Mouse (Mus musculus) ovary, adult 18-20 months (tissue): ENCODE results near the gene Sfn.

Experiments
- DNase-seq: peaks from one replicate; pipeline ENCODE4 v3.0.0; 2022; ENCODE audit warnings: low spot score, mixed read lengths

The Sfn gene

DNA sequence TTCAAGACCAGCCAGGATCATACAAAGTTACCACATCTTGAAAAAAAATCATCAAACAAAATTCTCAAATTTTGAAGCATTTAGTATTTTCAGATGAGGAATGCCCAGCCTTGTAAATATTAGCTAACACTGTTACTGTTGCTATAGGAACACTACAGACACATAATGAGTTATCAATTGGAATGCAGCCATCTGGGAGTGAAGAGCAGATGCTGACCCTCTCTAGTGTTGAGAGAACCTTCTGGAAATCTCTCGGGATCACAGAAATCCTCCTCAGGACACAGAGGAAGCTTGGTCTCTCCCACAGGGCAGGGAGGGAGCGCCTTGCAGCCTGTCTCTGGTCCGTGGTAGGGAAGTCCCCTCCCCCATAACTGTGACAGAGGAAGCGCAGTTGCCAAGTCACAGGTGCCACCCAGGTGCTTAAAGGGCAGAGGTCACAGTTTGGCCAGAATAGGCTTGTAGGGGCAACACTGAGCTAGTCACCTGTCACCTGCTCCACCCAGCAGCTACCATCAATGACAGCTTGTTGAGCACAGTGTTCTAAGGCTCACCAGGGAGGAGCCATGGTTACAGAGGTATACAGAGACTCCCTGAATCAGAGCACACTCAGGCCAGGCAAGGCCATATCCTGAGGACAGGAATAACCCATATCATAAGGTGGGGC, 17.6 kb upstream of the Sfn start:
- DNase-seq = no peak

DNA sequence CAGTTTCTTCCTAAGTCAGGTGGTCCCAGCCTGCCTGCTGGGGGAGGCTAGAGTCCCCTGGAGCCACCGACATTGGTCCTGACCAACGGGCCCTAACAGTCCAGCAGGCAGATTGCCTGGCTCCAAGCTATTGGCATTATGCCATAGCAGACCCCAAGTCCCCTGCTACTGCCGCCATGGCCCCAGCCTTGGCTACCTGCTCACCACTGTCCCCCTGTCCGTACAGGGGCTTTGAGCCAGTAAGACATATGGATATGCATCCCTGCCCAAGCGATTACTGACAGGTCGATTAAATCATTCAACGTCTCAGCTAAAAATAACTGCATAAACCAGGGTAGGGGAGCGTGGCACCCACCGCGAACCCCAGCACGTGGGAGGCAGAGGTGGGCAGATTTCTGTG, 16.0 kb upstream of the Sfn start:
- no peak for DNase-seq

DNA sequence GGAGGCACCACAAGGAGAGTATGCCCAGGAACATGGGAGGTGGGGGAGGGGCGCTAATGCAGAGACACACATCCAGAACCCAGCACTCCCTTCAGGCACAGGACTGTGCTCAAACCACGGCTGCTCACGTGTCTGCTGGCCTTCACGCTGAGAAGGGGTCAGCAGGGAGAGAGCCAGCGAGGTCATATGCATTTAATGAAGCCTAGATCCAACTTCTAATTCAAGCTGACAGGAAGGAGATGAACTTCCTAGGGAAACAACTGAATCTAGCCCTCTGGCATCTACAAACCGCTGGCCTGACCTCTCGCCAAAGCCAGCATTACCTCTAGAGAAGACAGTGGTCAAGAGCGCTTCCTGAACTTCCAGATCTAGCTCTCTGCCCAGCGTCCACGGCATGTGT, 13.4 kb upstream of the Sfn start:
- no peak for DNase-seq

DNA sequence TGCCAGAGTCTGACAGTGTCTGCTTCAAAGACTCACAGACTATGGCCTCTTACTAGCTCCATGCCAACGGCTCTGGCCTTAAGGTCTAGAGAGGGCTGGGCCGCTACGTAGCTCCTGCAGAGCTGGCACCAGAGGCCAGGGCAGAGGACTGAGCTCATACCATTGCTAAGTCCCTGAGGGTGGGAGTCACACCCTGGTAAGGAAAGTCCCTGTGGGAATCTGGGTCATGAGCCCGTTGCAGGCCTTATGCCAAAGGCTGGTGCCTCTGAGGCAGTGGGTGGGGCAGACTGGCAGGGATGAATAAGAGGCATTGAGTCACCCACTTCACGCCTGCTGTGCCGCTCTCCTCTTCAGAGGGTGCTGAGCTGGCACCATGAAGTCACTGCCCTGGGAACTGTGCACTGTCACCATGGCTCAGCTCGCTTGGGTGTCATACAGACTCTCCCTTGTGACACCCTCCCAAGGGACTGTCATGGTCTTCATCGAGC, 12.3 kb upstream of the Sfn start:
- DNase-seq = peak; percentile 54

DNA sequence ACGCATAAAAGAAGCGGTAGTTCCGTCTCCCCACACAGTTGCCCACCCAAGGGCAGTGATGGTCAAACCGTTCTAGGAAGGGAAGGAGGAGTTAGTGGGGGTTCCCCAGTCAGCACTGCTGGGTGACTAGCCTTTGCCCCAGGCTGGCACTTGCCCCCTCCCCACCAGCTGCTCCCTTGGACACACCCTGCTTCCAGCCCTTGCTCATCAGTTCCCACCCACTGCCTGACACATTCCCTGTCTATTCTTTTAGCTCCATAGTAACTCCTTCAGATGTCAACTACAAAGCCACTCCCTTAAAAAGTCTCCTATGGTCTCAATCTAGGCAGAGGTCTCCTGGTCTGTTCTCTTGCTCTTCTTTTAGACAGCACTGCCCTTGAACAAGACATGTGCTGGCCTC, 11.9 kb upstream of the Sfn start:
- no peak for DNase-seq

DNA sequence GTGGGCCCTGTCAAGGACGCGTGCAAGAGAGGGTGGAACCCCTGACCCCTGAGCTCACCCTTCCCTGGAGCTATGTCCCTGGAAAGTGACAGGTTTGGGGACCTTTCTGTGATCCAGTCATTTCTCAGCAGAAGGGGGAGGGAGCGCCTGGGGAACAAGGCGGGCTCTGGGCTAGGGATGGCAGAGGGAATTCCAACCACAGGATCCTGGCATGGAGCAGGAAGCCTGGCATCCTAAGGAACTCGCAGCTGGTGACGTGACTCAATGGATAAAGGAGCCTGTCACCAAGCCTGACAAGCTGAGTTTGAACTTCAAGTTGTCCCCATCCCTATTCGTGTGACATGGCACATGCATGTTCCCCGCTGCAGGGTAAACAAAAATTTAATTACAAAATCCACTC, 11.1 kb upstream of the Sfn start:
- no peak for DNase-seq

DNA sequence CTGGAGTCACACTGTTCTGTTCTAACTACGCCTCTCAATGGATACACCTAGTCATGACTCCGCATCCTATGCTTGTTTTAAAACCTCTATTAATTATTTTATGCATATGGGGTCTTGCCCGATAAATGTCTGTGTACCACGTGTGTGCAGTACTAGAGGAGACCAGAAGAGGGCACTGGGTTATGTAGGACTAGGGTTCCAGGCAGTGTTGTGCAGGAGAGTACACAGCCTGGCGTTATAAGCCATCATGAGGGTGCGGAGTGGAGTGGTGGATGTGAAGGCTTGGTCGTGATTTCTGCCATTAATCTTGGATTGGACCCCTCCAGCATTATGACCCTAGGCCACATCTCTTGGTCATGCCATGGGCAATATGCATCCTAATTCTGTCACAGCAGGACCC, 10.4 kb upstream of the Sfn start:
- DNase-seq = no peak

DNA sequence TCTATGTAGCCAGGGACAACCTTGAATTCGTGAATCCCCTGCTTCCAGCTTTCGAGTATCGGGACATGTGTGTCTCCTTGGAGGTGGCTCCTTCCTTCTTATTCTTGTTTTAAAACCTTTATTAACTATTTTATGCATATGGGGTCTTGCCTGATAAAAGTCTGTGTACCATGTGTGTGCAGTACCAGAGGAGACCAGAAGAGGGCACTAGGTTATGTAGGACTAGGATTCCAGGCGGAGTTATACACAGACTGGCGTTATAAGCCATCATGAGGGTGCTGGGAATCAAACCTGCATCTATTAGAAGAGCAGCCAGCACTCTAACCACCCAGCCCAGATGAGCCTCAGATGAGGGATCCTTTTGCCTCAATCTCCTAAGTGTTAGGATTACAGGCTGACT, 9.8 kb upstream of the Sfn start:
- DNase-seq = no peak

DNA sequence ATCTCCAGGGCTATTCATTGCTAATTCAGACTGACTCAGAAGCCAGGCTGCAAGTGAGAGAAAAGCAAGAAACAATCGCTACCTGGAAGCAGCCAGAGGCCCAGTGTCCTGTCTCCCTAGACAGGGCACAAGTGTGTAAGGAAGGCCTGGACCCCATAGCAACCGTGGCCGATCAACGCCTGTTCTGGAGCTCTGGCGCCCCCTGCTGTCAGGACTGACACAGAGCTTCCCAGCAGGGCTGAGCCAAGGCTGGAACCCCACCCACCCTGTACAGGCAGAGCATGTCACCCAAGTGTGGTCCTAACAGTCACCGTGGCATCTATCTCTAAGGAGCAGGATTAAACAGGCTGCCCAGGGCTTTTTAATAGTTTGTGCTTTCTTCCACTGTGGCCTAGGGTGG, 7.8 kb upstream of the Sfn start:
- peak; percentile 59 for DNase-seq

DNA sequence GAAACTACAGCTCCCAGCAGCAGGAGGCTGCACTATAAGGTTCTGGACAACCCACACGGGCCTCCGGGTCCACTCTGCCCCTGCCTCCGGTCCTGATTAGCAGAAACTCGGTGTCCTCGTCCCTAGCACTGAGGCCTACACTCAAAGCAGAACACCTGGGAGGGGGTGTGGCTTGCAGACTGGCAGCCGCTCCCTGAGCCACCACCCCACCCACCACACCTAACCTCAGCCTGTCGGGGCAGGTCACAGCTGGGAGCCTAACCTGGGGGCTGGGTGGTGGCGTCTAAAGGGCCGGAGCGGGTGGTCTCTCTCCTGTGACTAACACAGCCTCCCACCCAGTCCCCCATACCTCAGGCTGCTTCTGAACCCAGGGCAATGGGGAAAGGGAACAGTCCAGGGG, 5.3 kb upstream of the Sfn start:
- DNase-seq = no peak

DNA sequence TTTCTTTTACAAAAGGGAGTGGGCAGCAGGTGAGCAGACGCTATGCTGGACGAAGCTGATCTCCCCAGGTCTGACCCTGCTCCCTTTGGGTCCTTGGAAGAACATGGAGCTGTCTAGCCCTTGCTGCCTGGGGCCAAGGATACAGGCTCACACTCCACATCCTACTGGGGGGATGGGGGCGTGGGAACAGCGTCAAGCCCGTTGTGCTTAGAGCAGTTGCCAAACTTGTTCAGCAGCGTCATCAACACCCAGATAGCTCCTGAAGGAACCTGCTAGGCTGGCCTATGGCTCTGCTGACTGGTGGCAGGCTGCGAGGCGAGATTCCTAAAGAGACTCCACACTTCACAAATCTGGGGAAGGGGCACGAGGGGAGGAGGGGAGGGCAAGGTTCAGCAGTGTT, 3.4 kb upstream of the Sfn start:
- DNase-seq = no peak

DNA sequence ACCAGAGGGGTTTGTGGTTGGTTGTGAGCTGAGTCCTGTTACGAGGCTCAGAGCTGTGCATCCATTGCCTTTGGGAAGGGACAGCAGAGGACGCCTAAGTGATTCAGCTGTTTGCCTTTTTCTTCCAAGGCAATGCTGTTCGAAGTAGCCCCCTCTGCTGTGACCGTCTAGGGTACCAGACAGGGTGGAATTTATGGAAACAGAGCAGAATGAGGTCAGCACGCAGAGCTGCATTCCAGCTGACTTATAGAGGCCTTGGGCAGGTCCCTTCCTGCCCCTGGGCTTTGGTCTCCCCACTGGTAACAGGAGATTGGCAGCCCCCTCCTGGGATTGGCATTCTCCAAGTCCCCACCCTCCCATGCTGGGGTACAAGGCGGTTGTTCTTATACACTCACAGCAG, 2.9 kb upstream of the Sfn start:
- no peak for DNase-seq

DNA sequence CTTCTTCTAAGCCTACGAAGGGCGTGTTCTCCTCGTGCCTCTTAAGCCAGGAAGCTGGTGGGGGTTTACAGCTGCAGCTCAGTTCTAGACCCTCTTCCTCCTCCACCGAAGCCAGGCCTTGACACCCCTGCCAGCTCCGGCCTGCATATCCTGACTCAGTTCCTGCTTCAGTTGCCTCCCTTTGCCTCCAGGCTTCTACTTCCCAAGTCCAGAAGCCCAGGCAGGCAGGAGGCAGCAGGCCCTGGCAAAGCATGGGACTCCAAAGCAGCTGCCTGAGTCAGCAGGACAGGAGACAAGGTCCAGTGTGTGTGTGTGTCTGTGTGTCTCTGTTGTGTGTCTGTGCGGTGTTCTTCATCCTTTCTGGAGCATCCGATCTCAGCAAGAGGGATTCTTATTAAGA, 2.2 kb upstream of the Sfn start:
- no peak for DNase-seq

DNA sequence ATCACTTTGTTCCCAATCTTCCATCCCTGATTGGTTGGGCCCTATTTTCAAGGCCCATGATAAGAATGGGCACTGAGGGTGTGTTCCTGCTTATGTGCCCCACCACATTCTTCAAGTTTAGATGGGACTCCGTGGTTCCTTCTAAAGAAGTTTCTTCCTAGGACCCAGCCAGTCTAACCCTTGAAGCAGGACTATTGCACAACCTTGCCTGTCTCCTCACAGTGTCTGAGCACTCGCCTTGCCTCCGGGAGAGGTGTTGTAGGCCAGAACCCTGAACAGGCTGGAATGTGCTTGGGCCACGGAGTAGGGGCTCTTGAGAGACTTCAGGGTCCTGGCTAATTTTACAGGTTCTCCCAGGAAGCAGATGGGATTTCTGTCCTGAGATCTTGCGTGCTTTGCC, 1.1 kb upstream of the Sfn start:
- DNase-seq = no peak

DNA sequence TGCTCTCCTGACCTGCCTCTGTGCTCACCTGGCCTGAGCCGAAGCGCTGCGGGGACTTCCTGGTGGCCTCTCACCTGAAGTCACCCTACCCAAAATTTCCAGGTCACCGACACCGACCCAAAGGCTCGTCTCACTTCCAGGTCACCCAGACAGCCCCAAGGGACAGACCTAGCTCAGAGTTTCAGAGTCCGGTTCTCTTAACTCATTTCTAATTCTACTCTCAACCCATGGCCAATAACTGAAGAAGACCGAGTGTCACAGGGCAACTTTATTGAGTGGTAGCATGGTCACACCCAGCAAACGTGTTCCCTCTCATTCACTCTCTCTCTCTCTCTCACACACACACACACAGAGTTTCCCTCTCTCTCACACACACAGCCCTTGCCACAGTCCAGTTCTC, 1.7 kb downstream of the Sfn start:
- no peak for DNase-seq

DNA sequence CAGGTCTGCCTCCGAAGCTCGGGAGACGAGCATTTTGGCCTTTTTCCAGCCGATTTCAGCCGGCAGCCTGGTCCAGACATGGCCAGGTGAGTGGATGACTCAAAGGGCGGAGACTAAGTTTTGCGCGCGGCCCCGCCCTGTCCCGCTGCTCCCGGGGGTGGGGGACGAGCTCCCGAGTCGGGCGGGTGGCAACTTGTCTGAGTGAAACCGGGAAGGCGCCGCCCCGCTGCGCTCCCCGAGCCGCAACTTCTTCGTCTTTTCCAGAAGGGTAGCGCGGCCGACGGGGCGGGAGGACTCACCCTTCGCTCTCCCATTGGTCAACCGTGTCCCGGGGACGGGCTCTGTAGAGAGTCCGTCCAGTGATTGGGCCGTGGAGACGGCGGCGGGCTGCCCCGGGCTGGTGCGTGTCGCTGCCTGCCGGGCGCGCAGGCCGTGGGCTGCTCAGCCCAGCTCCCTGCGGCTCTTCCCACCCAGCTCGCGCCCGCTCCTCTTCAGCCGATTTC, 2.3 kb downstream of the Sfn start:
- peak; percentile 92 for DNase-seq

DNA sequence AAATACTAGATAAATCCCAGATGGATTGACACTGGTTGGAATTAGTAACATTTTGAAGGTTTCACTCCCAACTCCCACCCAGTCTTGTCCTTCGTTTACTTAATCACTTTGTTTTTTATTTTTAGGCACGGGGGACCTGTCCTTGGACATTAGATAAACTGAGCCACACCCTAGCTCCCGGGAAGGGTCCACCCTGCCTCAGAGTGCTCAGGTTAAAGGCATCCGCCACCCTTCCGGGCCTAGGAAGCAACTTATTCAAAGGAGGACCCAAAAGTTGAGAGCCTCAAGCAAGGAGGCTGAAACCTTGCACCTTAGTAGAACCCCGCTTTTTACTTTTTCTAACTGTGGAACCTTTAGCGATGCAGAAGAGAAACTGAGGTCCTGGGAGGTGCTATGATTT, 2.9 kb downstream of the Sfn start:
- DNase-seq = no peak

DNA sequence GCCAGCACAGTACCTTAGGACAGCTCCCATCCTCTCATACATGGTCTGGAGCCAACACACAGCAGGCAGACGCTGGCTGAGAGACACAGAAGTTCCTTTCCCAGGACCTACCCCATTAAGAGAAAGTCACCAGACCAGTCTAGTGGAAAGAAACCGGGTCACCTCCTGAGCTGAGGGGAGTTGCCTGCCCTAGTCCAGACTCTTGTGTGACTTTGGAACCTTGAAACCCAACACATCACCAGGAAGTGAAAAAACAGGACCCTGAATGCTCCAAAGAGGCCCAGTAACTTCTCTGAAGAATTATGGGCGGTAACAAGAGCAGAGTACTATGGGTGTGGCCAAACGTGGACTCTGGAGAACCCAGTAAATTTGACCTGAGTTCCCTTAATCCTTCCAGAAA, 3.4 kb downstream of the Sfn start:
- DNase-seq = no peak

DNA sequence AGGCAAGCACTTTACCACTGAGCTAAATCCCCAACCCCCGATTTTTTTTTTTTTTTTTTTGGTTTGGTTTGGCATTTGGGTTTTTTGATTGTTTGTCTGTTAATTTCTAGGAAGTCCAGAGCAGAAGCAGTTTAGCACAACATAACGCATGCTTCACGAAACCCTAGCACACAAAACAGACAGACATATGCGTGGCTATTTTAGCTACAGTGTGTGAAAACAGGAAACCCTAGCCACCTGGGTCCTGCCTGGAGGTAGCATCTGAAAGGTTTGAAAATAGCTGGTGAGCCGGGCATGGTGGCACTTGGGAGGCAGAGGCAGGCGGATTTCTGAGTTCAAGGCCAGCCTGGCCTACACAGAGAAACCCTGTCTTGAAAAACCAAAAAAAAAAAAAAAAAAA, 5.9 kb downstream of the Sfn start:
- DNase-seq = no peak

DNA sequence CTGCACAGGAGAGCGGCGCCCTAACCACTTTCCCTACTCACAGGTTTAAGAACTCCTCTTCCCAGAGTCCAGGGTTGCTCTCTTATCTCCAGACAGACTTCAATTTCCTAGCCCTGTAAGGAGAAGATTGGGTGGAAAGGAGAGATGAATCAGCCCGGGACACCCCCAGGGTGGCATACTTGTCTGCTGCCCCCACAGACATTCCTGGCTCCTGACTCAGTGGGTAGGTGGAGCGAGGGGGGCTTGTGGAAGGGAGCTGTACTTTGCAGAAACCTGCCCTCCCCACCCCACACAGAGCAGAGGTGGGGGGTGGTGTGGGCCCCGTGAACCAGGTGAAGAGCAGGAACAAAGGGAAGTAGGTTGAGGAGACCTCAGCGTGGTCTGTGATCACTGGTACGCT, 6.4 kb downstream of the Sfn start:
- no peak for DNase-seq

DNA sequence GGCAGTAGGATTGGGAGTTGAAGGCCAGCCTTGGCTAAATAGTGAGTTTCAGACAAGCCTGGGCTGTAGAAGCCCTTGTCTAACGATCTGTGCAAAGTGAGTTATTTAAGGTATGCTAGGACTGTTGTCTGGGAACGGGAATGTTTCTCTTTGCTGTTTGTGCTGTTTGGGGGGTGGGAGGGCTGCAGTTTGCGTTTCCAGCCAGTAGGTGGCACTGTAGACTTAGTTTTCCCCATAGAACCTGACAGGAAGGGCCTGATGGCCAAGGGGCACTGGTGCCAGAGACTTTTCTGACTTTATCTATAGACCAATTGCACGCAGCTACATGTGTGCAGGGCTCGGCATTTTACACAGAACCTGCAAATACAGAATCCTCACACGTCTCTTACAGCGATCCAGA, 9.4 kb downstream of the Sfn start:
- DNase-seq = no peak

DNA sequence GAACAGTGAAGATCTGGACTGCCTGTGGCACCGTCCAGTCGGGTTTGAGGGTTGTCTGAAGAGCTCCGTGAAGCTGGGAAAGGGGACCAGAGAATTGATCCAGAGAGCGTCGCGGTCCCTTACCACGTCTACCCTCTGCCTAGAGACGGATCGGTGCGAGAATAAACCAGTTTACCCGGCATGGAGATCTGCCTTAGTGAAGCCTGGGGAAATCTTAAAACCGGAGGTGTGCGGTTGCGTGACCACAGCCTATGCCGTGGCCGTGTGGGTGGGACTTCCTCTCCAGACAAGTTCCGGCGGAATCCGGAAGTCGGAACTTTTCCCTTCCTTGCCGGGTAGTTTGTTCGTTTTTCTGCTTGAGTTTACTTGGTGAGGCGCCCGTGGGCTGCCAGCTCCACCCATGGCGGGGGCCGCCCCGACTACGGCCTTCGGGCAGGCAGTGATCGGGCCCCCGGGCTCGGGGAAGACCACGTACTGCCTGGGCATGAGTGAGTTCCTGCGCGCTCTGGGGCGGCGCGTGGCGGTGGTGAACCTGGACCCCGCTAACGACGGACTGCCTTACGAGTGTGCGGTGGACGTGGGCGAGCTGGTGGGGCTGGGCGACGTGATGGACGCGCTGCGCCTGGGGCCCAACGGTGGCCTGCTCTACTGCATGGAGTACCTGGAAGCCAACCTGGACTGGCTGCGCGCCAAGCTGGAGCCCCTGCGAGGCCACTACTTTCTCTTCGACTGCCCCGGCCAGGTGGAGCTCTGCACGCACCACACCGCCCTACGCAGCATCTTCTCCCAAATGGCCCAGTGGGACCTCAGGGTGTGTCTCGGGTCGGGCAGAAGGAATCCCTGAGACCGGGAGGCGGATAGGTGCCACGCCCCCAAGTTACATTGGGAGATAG, 17.7 kb downstream of the Sfn start, which contains the start of gene Gpn2:
TSS of gene Gpn2 (plus strand) at position 304 of the 893 bp plus-strand sequence.
- peak; percentile 66 for DNase-seq

DNA sequence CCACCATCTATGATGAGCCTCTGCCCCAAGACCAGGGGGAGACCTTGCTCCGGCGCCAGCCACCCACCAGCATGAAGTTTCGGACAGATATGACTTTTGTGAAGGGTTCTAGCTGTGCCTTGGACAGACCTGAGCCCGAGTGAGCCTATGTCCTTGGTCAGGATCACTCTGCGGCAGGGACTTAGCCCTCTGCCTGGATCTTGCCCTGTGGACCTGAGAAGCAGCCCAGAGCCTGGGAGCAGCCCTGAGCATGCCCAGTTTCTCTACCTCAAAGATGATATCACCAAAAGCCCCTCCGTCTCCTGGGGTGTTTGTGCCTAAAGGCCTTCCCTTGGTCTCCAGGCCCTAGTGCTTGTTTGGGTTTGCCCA, 18.3 kb downstream of the Sfn start:
- DNase-seq = no peak
